Mouse (Mus musculus): Measurements from ENCODE around the gene Bnip1. TPM values are rescaled to one million over a fixed set of nuclear protein-coding genes. Genes with fewer than 3 reads are reported as not detected.

Gene Bnip1
- 53.7 and 55.2 TPM in 2 replicates for polyA plus RNA-seq (2015; fragmentation: Nextera tagmentation; extraction: Ambion mirVana)

DNA sequence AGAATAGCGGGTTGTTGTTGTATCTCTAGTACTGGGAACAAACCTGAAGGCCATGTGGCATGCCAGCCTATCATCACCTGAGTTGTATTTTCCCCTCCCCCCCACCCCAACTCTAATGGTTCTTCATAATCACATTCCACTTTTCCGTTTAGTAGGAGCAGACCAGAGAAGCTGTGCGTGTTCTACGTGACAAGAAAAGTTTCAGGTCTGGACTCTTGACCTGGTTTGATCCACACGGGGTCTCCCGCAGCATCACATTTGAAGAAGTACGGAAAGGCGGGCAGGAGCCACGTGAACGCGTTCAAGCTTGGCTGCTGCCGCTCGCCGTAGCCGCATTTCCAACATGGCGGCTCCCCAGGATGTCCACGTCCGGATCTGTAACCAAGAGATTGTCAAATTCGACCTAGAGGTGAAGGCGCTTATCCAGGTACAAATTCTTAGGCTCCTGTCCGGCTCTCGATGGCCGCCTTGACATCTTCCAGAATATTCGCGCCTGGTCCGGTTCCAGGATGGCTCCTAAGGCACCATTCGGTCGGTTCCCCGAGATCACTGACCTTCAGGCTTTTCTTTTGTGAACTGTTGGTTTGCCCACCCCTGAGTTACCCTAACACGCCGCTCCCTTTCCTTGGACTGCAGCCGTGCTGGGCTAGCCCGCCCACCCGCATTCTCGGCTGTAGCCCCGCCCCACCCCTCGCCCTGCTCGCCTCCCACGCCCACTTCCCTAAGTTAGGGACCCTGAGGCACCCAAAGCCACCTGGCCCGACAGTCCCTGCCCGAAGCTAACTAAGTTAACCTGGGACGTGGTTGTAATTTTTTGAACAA, at the start of gene Bnip1:
Bnip1 (plus strand) TSS at position 317 of the 822 bp plus-strand sequence.

Other genes starting within 250 kb of the Bnip1 start
- gene Ergic1, start 219.6 kb upstream of the Bnip1 start, polyA plus RNA-seq (2015; fragmentation: Nextera tagmentation; extraction: Ambion mirVana): 89.0 and 98.3 TPM in 2 replicates
- 15.8 and 17.3 TPM in 2 replicates for gene Dusp1, start 218.9 kb upstream of the Bnip1 start, polyA plus RNA-seq (2015; fragmentation: Nextera tagmentation; extraction: Ambion mirVana)
- 121 and 133 TPM in 2 replicates for gene Atp6v0e, start 117.8 kb upstream of the Bnip1 start, polyA plus RNA-seq (2015; fragmentation: Nextera tagmentation; extraction: Ambion mirVana)
- gene Crebrf, start 65.4 kb upstream of the Bnip1 start, polyA plus RNA-seq (2015; fragmentation: Nextera tagmentation; extraction: Ambion mirVana): 12.0 and 15.8 TPM in 2 replicates
- gene Nkx2-5, start 63.9 kb downstream of the Bnip1 start, polyA plus RNA-seq (2015; fragmentation: Nextera tagmentation; extraction: Ambion mirVana): not detected in 2 replicates
- gene Kifc5b, start 136.0 kb downstream of the Bnip1 start, polyA plus RNA-seq (2015; fragmentation: Nextera tagmentation; extraction: Ambion mirVana): 1.1 and 1.9 TPM in 2 replicates
- gene Phf1, start 152.0 kb downstream of the Bnip1 start, polyA plus RNA-seq (2015; fragmentation: Nextera tagmentation; extraction: Ambion mirVana): 34.9 and 37.9 TPM in 2 replicates
- gene Cuta, start 158.5 kb downstream of the Bnip1 start, polyA plus RNA-seq (2015; fragmentation: Nextera tagmentation; extraction: Ambion mirVana): 153 and 164 TPM in 2 replicates
- 4.4 and 6.5 TPM in 2 replicates for gene Syngap1, start 160.2 kb downstream of the Bnip1 start, polyA plus RNA-seq (2015; fragmentation: Nextera tagmentation; extraction: Ambion mirVana)
- gene Zbtb9, start 192.1 kb downstream of the Bnip1 start, polyA plus RNA-seq (2015; fragmentation: Nextera tagmentation; extraction: Ambion mirVana): 8.6 and 9.9 TPM in 2 replicates
- gene Bak1, start 247.9 kb downstream of the Bnip1 start, polyA plus RNA-seq (2015; fragmentation: Nextera tagmentation; extraction: Ambion mirVana): 4.9 and 5.1 TPM in 2 replicates